ENCODE assay signal across 8 mouse cellular contexts in genomic region chr7:121707073-121707667, GRCm38 (mm10). TPM values are rescaled to one million over a fixed set of nuclear protein-coding genes. Genes with fewer than 3 reads are reported as not detected.
DNase-seq lines count a peak whose midpoint lies in the region; ATAC-seq and TF ChIP-seq lines count a peak whose summit lies in the region.

Gene Usp31 (minus strand): TSS chr7:121707253.

- peak within 1 kb of the TSS; percentile 69 for H3K9ac ChIP-seq in lung, postnatal 0 days (replicated peaks; ENCODE audit: low read depth)

- H3K4me3 ChIP-seq in hindbrain, embryonic 10.5 days: peak within 1 kb of the TSS; percentile 95
- H3K4me3 ChIP-seq in lung, postnatal 0 days (ENCODE audit: low read depth, low read length): peak within 1 kb of the TSS; percentile 89

- H3K9me3 ChIP-seq in hindbrain, embryonic 10.5 days: no peaks in the 10 kb centered on the region
- no peaks in the 10 kb centered on the region for H3K9me3 ChIP-seq in lung, postnatal 0 days (ENCODE audit: low read length)

- peak; percentile 98 for DNase-seq in MN1 (ENCODE audit: low spot score)
- peak; percentile 97 for DNase-seq in cerebellum, adult 9-10 months
- DNase-seq in hindbrain, embryonic 10.5 days (ENCODE audit: low spot score): peak; percentile 94
- DNase-seq in layer of hippocampus, adult 9-11 months: peak; percentile 98
- peak; percentile 99 for DNase-seq in lung, postnatal 0 days (ENCODE audit: low spot score)
- DNase-seq in ovary, postnatal 14 days (ENCODE audit: low spot score): peak; percentile 84
- peak; percentile 95 for DNase-seq in thymus, postnatal 14 days

- TF ChIP-seq EP300 in lung, postnatal 0 days (IDR thresholded peaks at IDR 0.05): no peak

- peaks cover 9% of the 10 kb centered on the region; the same call in 1 of the 2 replicates for H3K36me3 ChIP-seq in hindbrain, embryonic 10.5 days
- H3K36me3 ChIP-seq in lung, postnatal 0 days (ENCODE audit: insufficient read depth, low read length): no peaks in the 10 kb centered on the region

- peak within 1 kb of the TSS; percentile 91 for H3K27ac ChIP-seq in hindbrain, embryonic 10.5 days
- peak within 1 kb of the TSS; percentile 77 for H3K27ac ChIP-seq in lung, postnatal 0 days (ENCODE audit: low read length)

- no peak for TF ChIP-seq CTCF in lung, postnatal 0 days (IDR thresholded peaks at IDR 0.05)

- H3K4me2 ChIP-seq in lung, postnatal 0 days (replicated peaks; ENCODE audit: low read depth, low read length): peak within 1 kb of the TSS; percentile 96

- ATAC-seq in frontal cortex, adult (ENCODE audit: low TSS enrichment): peak; percentile 97
- ATAC-seq in lung, postnatal 0 days: peak; percentile 99

- peaks cover 37% of the 10 kb centered on the region for H3K4me1 ChIP-seq in hindbrain, embryonic 10.5 days (replicated peaks)
- peaks cover 21% of the 10 kb centered on the region for H3K4me1 ChIP-seq in lung, postnatal 0 days (ENCODE audit: insufficient read depth, low read depth, low read length)

- under 1% methylated on average over 81 of the region's 82 CpGs for WGBS in hindbrain, embryonic 10.5 days
- WGBS in lung, postnatal 0 days: under 1% methylated on average over 33 of the region's 82 CpGs

- no peaks in the 10 kb centered on the region for H3K27me3 ChIP-seq in hindbrain, embryonic 10.5 days (ENCODE audit: insufficient read depth, poor library complexity, severe bottlenecking)
- H3K27me3 ChIP-seq in lung, postnatal 0 days (replicated peaks; ENCODE audit: insufficient read depth, low read length): no peaks in the 10 kb centered on the region

RNA-seq across cellular contexts. Expression of gene Usp31, which starts in this region (rescaled TPM):
- polyA plus RNA-seq in hindbrain, embryonic 10.5 days (2016; fragmentation: Nextera tagmentation; extraction: Ambion mirVana): 2.1 and 3.1 TPM in 2 replicates
- polyA plus RNA-seq in lung, postnatal 0 days (2015; fragmentation: Nextera tagmentation; extraction: Ambion mirVana): 1.5 and 1.6 TPM in 2 replicates

Comparison
In these comparisons a context has a peak if more than half of its experiments do, and no peak if none do; other contexts are left out.
1. Peak in every context shown above with its lines: DNase-seq, ATAC-seq, H3K4me3 ChIP-seq and H3K27ac ChIP-seq.